Mouse (Mus musculus) c-Kit-positive CD71-negative TER-119-negative erythroid progenitor cells, embryonic 14.5 days (primary cell): ENCODE measurements at regions not wholly inside any gene's neighbourhood (a gene's known extent, or its start where the extent isn't known, plus 50 kb on each side); places are given as distances from the start of the nearest gene placed in this dataset.
"Not testable (repeated sequence)": the region's sequence is repeated elsewhere in the genome, so short reads cannot be mapped to it uniquely, and the experiment has no call there.

Experiments used
- DNase-seq: peaks from one replicate; pipeline ENCODE4 v3.0.0-alpha.2; 2013; ENCODE audit warnings: low read depth

DNA sequence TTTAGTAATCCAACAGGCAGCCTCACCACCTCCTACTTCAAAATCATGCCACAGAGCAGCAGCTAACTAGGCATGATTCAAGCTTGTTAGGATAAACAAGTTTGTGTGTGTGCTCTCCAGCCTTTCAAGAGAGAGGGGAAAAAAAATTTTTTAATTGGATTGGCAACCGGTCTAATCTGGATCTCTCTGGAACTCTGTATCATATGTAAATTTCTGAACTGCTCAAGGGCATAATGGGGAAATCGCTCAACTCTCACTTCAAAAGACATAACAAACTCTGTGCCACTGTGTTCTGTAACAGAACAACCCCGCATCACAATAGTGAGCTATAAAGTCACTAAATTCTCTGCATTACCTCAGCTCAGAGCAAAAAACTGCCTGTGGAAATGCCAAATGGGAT lies 147.9 kb upstream of the Krtap11-1 start:
- no peak for DNase-seq

- not testable (repeated sequence) for DNase-seq
Observed at GRCm38 (mm10) chr16:89715716-89716115, 144.7 kb upstream of the Krtap11-1 start.

DNA sequence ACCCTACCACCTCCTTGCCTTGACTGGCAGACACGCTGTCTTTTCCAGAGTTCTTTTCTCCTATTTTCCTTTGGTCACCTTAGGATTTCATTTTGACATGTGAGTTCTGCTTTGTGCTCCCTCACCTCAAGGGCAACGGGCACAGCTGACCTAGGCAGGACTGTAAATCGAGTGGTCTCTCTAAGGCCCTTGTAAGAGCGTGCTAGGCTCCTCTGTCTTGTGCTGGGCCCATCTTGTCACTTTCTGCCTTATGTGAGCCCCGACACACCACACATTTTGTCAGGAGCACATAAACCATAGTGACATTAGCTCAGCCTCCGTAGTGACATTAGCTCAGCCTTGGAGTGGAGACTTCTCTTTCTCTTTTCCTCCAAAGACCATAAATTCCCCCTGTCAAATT lies 133.3 kb upstream of the Krtap11-1 start:
- no peak for DNase-seq

- no peak for DNase-seq
Observed at GRCm38 (mm10) chr16:89703158-89703557, 132.2 kb upstream of the Krtap11-1 start.

- no peak for DNase-seq
Observed at GRCm38 (mm10) chr16:89702406-89702805, 131.4 kb upstream of the Krtap11-1 start.

DNA sequence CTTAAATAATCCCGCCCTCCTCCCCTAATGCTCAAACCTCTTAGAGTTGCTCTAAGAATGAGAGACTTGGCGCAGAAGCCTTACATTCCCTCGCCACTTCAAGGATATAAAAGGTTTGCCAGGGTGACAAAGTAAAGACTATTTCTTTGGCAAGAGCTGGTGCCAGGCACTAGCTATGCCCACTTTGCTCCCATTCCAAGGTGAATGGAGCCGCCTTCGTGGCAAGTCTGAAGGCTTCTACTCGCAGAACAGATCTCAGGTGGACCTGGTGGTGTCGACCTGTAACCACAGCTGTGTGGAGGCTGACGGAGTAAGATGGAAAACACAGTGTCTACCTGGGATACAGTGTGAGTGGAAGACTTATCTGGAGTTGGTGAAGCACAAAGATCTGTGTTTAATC lies 130.8 kb upstream of the Krtap11-1 start:
- DNase-seq, result no peak

DNA sequence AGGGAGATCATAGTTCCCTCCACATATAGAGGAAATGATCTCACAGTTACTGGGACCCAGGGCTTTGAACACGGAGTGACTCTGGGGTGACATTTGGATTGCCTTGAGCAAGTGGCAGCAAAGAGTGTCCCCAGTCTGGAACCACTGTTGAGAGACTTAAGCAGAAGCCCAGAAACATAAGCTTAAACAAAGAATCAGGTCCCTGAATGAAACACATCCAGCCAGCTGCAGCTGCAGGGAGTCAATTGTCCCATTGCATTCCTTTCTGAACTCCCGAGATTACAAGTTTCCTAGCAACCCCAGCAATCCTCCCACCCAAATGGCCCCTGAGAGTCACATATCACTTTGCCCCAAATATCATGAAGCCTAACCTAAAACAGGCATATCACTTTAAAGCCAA lies 128.7 kb upstream of the Krtap11-1 start:
- no peak for DNase-seq

GRCm38 (mm10) chr16:89695833-89696232 lies 124.8 kb upstream of the Krtap11-1 start:
- DNase-seq, result no peak

DNA sequence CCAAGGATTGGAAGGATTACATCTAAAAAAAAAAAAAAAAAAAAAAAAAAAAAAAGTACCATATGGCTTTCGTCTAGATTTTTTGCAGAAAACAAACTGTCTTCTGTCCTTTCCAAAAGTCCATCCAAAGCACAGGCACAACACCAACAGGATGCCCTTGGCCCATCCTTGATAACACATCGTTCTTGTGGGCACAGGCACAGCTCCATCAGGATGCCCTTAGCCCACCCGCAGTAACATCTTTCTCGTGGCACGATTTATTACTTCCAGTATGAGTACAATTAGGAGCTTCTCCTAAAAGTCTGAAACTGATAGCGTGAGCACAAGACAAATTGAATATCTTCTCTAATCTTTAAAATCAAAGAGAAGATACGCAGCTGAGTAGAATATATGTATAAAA lies 124.4 kb upstream of the Krtap11-1 start:
- no peak for DNase-seq

GRCm38 (mm10) chr16:89693321-89693720 lies 122.3 kb upstream of the Krtap11-1 start:
- no peak for DNase-seq

GRCm38 (mm10) chr16:89679438-89679837 lies 108.5 kb upstream of the Krtap11-1 start:
- no peak for DNase-seq

- DNase-seq, result no peak
Observed at GRCm38 (mm10) chr16:89678446-89679015, 107.5 kb upstream of the Krtap11-1 start.

DNA sequence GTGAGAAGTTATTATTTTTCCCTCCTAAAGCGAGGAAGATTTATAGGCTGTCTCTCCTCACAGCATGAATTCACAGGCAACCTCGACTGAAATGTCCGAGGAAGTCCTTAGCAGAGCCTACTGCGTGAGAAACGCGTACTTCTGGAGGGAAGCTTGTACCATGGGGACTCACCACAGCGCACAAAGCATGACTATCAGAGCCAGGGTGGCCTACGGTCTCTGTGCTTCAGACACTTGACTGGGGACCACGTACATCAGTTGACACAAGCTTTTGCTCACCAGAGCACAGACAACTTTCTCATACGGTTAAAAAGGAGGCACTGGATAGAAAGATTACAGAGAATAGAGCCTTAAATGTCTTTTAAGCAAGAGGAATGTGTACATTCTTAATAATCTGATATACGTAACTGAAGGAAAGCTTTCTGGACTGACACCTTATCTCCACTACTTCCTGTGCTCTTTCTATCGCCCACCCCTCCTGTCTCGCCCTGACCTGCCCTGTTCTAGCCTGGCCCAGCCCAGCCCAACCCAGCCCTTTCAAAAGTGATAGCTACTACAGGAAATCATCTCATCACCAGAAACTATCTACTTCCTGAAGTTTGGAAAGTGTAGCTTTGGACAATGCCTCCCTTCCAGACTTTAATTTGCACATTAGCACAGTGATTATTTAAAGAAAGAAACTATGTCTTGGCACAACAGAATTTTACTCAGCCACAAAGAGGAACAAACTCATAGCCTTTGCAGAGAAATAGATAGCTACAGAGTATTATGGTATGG lies 104.2 kb upstream of the Krtap11-1 start:
- DNase-seq, result peak; percentile 5

DNA sequence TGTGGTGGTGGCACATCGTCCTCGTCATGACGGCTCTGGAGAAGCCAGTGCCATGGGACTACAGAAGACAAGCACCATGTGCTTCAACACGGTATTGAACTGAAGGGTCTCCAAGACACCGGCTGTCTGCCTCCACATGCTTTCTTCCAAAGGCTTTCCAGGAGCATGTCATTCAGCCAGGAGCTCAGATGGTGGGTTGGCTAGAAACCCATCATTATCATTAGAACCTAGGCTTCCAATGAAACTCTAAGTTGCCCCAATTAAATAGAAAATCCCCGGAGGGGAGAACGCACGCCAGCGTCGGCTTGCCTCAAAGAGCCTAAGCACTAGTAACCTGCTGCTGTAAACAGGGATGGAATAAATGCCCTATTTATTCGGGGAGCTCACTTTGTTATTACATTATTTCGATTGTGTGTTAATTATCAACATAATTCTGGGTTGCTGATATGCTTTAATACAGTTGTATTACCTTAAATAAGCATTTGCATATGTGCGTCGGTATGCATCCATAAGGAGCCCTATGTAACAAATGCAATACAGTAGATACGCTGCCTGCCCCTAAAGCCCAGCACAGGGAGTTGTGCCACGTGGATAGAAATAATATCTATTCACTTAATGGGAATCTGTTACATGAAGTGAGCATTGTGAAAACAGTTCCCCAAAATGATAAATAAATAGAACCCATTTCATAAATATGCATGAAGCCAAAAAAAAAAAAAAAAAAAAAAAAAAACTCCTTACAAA lies 103.3 kb upstream of the Krtap11-1 start:
- DNase-seq, result no peak

- no peak for DNase-seq
Observed at GRCm38 (mm10) chr16:89671188-89671726, 100.3 kb upstream of the Krtap11-1 start.

GRCm38 (mm10) chr16:89660071-89660470 lies 89.1 kb upstream of the Krtap11-1 start:
- no peak for DNase-seq

- DNase-seq, result no peak
Observed at GRCm38 (mm10) chr16:89656036-89656435, 85.1 kb upstream of the Krtap11-1 start.

DNA sequence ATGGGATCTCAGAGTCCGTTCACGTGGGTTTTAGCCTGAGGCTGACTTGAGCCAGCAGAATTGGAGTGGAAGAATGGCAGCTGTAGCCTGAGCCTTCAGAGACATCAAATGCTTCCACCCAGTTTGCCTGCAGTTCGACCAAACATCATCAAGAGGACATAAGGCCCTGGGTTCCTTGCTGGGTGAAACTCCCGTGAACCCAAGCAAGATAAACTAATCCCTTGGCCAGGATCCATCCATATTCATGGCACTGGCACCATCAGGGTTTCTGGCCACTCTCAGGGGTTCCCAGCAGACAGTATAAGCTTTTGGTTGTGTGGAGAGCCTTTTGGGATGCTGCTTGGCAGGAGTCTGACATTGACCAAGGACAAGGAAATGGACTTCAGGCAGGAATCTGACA lies 77.7 kb upstream of the Krtap11-1 start:
- no peak for DNase-seq

DNA sequence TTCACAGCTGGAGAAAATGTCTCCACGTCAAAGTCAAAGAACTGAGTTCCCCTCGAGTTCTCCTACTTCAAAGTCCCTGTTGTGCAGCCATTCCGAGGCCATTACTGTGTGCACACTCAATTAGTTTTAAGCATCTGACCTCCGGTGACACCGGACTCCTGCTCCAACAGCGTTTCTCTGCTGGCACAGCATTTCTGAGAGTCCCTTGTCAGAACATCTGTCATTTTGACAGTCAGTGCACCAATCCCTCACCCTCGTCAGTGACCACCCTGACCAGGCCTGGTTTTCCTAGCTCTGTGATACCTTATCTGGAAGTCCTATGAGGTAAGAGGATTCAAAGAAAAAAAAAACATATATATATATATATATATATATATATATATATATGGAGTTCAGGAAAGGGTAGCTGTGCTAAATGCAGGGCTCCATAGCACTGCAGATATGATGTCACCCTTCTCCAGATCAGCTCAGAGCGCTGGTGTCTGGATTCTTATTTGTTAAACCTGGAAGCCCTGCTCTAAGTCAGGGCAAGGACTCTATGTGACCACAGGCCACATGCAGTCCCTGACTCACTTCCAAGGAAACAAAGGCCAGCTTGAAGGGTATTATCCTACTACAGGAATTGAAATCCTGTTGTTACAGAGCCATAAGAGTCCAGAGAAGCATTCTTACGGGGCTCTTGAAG lies 63.1 kb upstream of the Krtap11-1 start:
- no peak for DNase-seq

DNA sequence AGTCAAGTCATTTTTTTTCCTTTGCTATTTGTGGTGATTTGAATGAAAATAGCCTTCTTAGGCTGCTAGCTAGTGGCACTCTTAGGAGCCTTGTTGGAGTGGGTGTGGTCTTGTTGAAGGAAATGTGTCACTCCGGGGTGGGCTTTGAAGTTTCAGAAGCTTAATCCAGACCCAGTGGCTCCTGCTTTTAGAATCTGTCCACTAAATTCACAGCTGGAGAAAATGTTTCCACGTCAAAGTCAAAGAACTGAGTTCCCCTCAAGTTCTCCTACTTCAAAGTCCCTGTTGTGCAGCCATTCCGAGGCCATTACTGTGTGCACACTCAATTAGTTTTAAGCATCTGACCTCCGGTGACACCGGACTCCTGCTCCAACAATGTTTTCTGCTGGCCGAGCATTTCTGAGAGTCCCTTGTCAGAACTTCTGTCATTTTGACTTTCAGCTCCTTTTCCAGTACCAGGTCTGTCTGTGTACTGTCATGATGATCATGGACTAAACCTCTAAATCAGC lies 61.2 kb upstream of the Krtap11-1 start:
- DNase-seq, result no peak

DNA sequence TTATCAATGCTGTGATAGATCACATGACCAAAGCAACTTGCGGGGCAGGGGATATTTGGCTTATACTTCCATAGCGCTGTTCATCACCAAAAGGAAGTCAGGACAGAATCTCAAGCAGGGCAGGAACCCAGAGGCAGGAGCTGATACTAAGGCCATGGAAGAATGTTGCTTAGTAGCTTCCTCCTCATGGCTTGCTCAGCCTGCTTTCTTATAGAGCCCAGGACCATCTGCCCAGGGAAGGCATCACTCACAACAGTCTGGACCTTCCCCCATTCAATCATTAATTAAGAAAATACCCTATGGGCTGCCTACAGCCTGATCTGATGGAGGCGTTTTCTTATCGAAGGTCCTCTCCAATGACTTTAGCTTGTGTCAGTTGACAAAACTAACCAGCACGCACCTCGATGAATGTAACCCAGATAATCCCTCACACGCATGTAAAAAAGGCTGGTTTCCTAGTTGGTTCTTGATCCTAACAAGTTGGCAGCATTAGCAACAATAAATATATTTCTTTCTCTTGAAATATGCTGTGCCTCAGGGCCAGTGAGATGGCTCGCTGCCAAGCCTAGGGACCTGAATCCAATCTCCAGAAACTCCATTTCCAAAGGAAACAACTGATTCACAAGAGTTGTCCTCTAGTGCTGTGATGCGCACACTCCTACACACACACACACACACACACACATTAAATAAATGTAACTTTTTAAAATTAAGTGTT lies 60.6 kb upstream of the Krtap11-1 start:
- no peak for DNase-seq
